Mouse (Mus musculus): ENCODE results near the gene Bicdl2.
A peak's percentile ranks its signal among the peaks of the same experiment; 100 is the strongest.

Gene Bicdl2

GRCm38 (mm10) chr17:23706212-23706611 is 45.9 kb downstream of the Bicdl2 start:
- peak; percentile 80 for DNase-seq (ENCODE audit: low read depth, low spot score)

- DNase-seq (ENCODE audit: low read depth, low spot score), result no peak
Measured at GRCm38 (mm10) chr17:23717003-23717402, 56.7 kb downstream of the Bicdl2 start.
